Mouse (Mus musculus) hindbrain, embryonic 16.5 days (tissue): Measurements from ENCODE around the gene Cbarp. TPM values are rescaled to one million over a fixed set of nuclear protein-coding genes. Genes with fewer than 3 reads are reported as not detected.
A peak's percentile ranks its signal among the peaks of the same experiment; 100 is the strongest.

Source experiments
- ATAC-seq: fragments of 200-750 bp; cut with Nextera tagmentation; 2 replicates; pipeline ENCODE4 v1.8.0; 2017; ENCODE audit warnings: moderate TSS enrichment, moderate library complexity
- H3K27ac ChIP-seq: fragments of 300-500 bp; sonication (generic); 2 replicates; pipeline ENCODE4 v1.5.1; 2014; ENCODE audit warnings: low read depth, mild to moderate bottlenecking, control low read depth, low read length, moderate library complexity
- H3K27me3 ChIP-seq: fragments of 300-500 bp; sonication (generic); replicated peaks from 2 replicates; pipeline ENCODE4 v1.6.1; 2014; ENCODE audit warnings: low read length; ENCODE audit not compliant: control insufficient read depth, insufficient read depth
- H3K36me3 ChIP-seq: fragments of 300-500 bp; sonication (generic); 2 replicates; pipeline ENCODE4 v1.6.1; 2014; ENCODE audit warnings: mild to moderate bottlenecking, low read length, moderate library complexity, mixed read lengths; ENCODE audit not compliant: control insufficient read depth, insufficient read depth
- H3K4me1 ChIP-seq: fragments of 300-500 bp; sonication (generic); 2 replicates; pipeline ENCODE4 v1.6.1; 2014; ENCODE audit warnings: low read depth, low read length; ENCODE audit not compliant: control insufficient read depth, insufficient read depth
- H3K4me2 ChIP-seq: fragments of 300-500 bp; sonication (generic); 2 replicates; pipeline ENCODE4 v1.6.1; 2014; ENCODE audit warnings: mild to moderate bottlenecking, low read length, control low read depth, moderate library complexity
- H3K4me3 ChIP-seq: fragments of 300-500 bp; sonication (generic); 2 replicates; pipeline ENCODE4 v1.5.1; 2014; ENCODE audit warnings: mild to moderate bottlenecking, low read length, control low read depth, moderate library complexity
- H3K9ac ChIP-seq: fragments of 300-500 bp; sonication (generic); 2 replicates; pipeline ENCODE4 v1.6.1; 2014; ENCODE audit warnings: low read depth, mild to moderate bottlenecking, control low read depth, low read length, moderate library complexity
- H3K9me3 ChIP-seq: fragments of 300-500 bp; sonication (generic); 2 replicates; pipeline ENCODE4 v1.6.1; 2014; ENCODE audit warnings: mild to moderate bottlenecking, low read length, moderate library complexity; ENCODE audit not compliant: control insufficient read depth
- WGBS: fragments of 180-500 bp; shearing (Covaris S2); extraction: QIAGEN DNeasy Blood & Tissue Kit; methylation state at CpG from one replicate; pipeline ENCODE4 v1.1.7; 2014; 5-methylcytosine and 5-hydroxymethylcytosine counted together
- polyA plus RNA-seq: library from polyadenylated mRNA; unstranded; fragments of >200 nt; fragmentation: Nextera tagmentation; extraction: Ambion mirVana; gene quantifications from 2 replicates; pipeline ENCODE4 v1.2.1, GENCODE M21; 2015

Cbarp gene
- polyA plus RNA-seq, 1 experiment from 2014 or later: 130 TPM

GRCm38 (mm10) chr10:80135641-80136040 lies 5.0 kb downstream of the Cbarp start:
- H3K27ac ChIP-seq: no peak overlapping the region
- peaks cover 37% of the 10 kb centered on the region for H3K4me1 ChIP-seq
- no peak overlapping the region for H3K4me3 ChIP-seq
- H3K9me3 ChIP-seq: no peaks in the 10 kb centered on the region
- H3K9ac ChIP-seq: no peak overlapping the region
- no peak overlapping the region for H3K4me2 ChIP-seq
- no peaks in the 10 kb centered on the region for H3K27me3 ChIP-seq
- no peak for ATAC-seq
- 81% methylated on average over 1 of the region's 1 CpGs for WGBS
- H3K36me3 ChIP-seq: peaks cover 35% of the 10 kb centered on the region; the same call in 1 of the 2 replicates

- Histone ChIP-seq H3K4me1 (peaks cover 37% of the 10 kb centered on the region), H3K9ac (no peak overlapping the region), H3K27ac (no peak overlapping the region), H3K4me3 (no peak overlapping the region), H3K27me3 (no peaks in the 10 kb centered on the region), H3K4me2 (no peak overlapping the region), H3K36me3 (peaks cover 38% of the 10 kb centered on the region; the same call in 1 of the 2 replicates), H3K9me3 (no peaks in the 10 kb centered on the region)
- 83% methylated on average over 10 of the region's 10 CpGs for WGBS
- ATAC-seq: no peak
Measured at GRCm38 (mm10) chr10:80135161-80135560, 5.5 kb downstream of the Cbarp start.

GRCm38 (mm10) chr10:80134421-80134820 lies 6.2 kb downstream of the Cbarp start:
- no peak overlapping the region for H3K27ac ChIP-seq
- H3K9me3 ChIP-seq: no peaks in the 10 kb centered on the region
- no peak overlapping the region for H3K4me2 ChIP-seq
- H3K4me3 ChIP-seq: no peak overlapping the region
- H3K4me1 ChIP-seq: peaks cover 35% of the 10 kb centered on the region
- 91% methylated on average over 9 of the region's 9 CpGs for WGBS
- H3K27me3 ChIP-seq: no peaks in the 10 kb centered on the region
- peaks cover 44% of the 10 kb centered on the region; the same call in 1 of the 2 replicates for H3K36me3 ChIP-seq
- ATAC-seq: no peak
- H3K9ac ChIP-seq: no peak overlapping the region

- peaks cover 32% of the 10 kb centered on the region for H3K4me1 ChIP-seq
- no peak for ATAC-seq
- WGBS: 75% methylated on average over 8 of the region's 8 CpGs
- peak overlapping the region; percentile 24; the same call in 1 of the 2 replicates for H3K9ac ChIP-seq
- H3K4me3 ChIP-seq: no peak overlapping the region
- H3K27ac ChIP-seq: no peak overlapping the region
- peaks cover 52% of the 10 kb centered on the region for H3K36me3 ChIP-seq
- H3K9me3 ChIP-seq: no peaks in the 10 kb centered on the region
- H3K27me3 ChIP-seq: no peaks in the 10 kb centered on the region
- H3K4me2 ChIP-seq: no peak overlapping the region
Measured at GRCm38 (mm10) chr10:80133226-80133849, 7.3 kb downstream of the Cbarp start.

GRCm38 (mm10) chr10:80131952-80132350 lies 8.7 kb downstream of the Cbarp start:
- no peaks in the 10 kb centered on the region for H3K27me3 ChIP-seq
- 0 out of 2 replicates have a peak overlapping the region, but pooled peaks have one; percentile 10 for H3K9ac ChIP-seq
- ATAC-seq: peak; percentile 13
- WGBS: 36% methylated on average over 25 of the region's 27 CpGs
- peak overlapping the region; percentile 4; the same call in 1 of the 2 replicates for H3K4me3 ChIP-seq
- H3K4me2 ChIP-seq: peak overlapping the region; percentile 34
- peak overlapping the region; percentile 31; the same call in 1 of the 2 replicates for H3K27ac ChIP-seq
- H3K4me1 ChIP-seq: peaks cover 20% of the 10 kb centered on the region
- peaks cover 65% of the 10 kb centered on the region for H3K36me3 ChIP-seq
- no peaks in the 10 kb centered on the region for H3K9me3 ChIP-seq

GRCm38 (mm10) chr10:80131316-80131951 lies 9.2 kb downstream of the Cbarp start:
- peak overlapping the region; percentile 4; the same call in 1 of the 2 replicates for H3K4me3 ChIP-seq
- no peaks in the 10 kb centered on the region for H3K27me3 ChIP-seq
- peaks cover 15% of the 10 kb centered on the region for H3K4me1 ChIP-seq
- ATAC-seq: peak; percentile 60
- no peak overlapping the region for H3K9ac ChIP-seq
- peak overlapping the region; percentile 34 for H3K4me2 ChIP-seq
- H3K9me3 ChIP-seq: no peaks in the 10 kb centered on the region
- 18% methylated on average over 55 of the region's 55 CpGs for WGBS
- peak overlapping the region; percentile 31; the same call in 1 of the 2 replicates for H3K27ac ChIP-seq
- peaks cover 65% of the 10 kb centered on the region for H3K36me3 ChIP-seq

- Histone ChIP-seq H3K27ac (no peak overlapping the region), H3K36me3 (peaks cover 63% of the 10 kb centered on the region), H3K4me3 (no peak overlapping the region), H3K4me2 (no peak overlapping the region), H3K9me3 (no peaks in the 10 kb centered on the region), H3K9ac (no peak overlapping the region), H3K27me3 (no peaks in the 10 kb centered on the region), H3K4me1 (peaks cover 11% of the 10 kb centered on the region)
- ATAC-seq: 0 out of 2 replicates have a peak, but pooled peaks have one; percentile 1
- 86% methylated on average over 18 of the region's 18 CpGs for WGBS
Measured at GRCm38 (mm10) chr10:80130403-80131031, 10.1 kb downstream of the Cbarp start.

- H3K9me3 ChIP-seq: no peaks in the 10 kb centered on the region
- H3K4me3 ChIP-seq: no peak overlapping the region
- 93% methylated on average over 9 of the region's 9 CpGs for whole genome bisulfite sequencing
- H3K4me1 ChIP-seq: peaks cover 11% of the 10 kb centered on the region
- no peak overlapping the region for H3K27ac ChIP-seq
- no peaks in the 10 kb centered on the region for H3K27me3 ChIP-seq
- ATAC-seq: no peak
- no peak overlapping the region for H3K4me2 ChIP-seq
- H3K9ac ChIP-seq: no peak overlapping the region
- H3K36me3 ChIP-seq: peaks cover 57% of the 10 kb centered on the region
Measured at GRCm38 (mm10) chr10:80129846-80130245, 10.8 kb downstream of the Cbarp start.

- no peak overlapping the region for H3K4me3 ChIP-seq
- no peak overlapping the region for H3K9ac ChIP-seq
- H3K27ac ChIP-seq: no peak overlapping the region
- H3K4me2 ChIP-seq: no peak overlapping the region
- H3K36me3 ChIP-seq: peaks cover 49% of the 10 kb centered on the region
- ATAC-seq: no peak
- no peaks in the 10 kb centered on the region for H3K9me3 ChIP-seq
- peaks cover 11% of the 10 kb centered on the region for H3K4me1 ChIP-seq
- WGBS: 93% methylated on average over 6 of the region's 8 CpGs
- H3K27me3 ChIP-seq: no peaks in the 10 kb centered on the region
Measured at GRCm38 (mm10) chr10:80127920-80128319, 12.7 kb downstream of the Cbarp start.
